In the genomic region with DNA sequence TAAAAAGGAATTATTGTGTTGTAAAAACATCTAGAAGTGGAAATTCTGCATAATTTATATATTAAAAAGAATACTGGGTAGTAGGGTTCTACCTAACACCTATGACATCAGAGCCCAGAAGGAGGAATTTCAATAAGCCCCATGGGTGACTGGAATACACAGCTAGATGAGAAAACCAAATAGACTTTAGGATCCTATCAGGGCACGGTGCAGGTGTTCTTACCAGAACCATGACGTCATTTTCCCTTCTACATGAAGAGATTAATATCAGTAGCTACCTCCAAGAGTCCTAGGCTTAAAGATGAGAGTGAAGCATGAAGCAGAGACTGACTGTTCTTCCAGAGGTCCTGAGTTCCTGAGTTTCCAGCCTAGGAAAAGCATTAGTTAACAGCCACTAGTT, we compare ENCODE assay signal across 15 mouse cellular contexts.
"Had no signal": no experiment of that assay in that cellular context is flagged by ENCODE, and none has a peak within 500 bp of the region (broad histone marks: within the 10 kb centered on the region; RNA-seq: fewer than 3 reads in every experiment).

No protein-coding gene starts in this region.

- H3K27ac ChIP-seq: neural tube, embryonic 13.5 days; neural tube, embryonic 15.5 days; stomach, embryonic 15.5 days; stomach, postnatal 0 days had no signal

- H3K27me3 ChIP-seq: neural tube, embryonic 13.5 days; neural tube, embryonic 15.5 days; stomach, embryonic 15.5 days had no signal

- H3K9me3 ChIP-seq: neural tube, embryonic 13.5 days; neural tube, embryonic 15.5 days; stomach, embryonic 15.5 days had no signal

- H3K36me3 ChIP-seq: neural tube, embryonic 13.5 days; neural tube, embryonic 15.5 days; stomach, embryonic 15.5 days had no signal

- DNase-seq: retina, postnatal 1 day; right cerebral cortex, adult 18-20 months; right cerebral cortex, postnatal 14 days; right cerebral cortex, postnatal 4 days; spleen, adult 18-20 months; thymus, adult 18-20 months; thymus, adult 2 months; thymus, postnatal 14 days; thymus, postnatal 25 days; thymus, postnatal 36 days; thymus, postnatal 4 days had no signal

- H3K9ac ChIP-seq: neural tube, embryonic 13.5 days; neural tube, embryonic 15.5 days; stomach, embryonic 15.5 days had no signal

- H3K4me3 ChIP-seq: neural tube, embryonic 13.5 days; neural tube, embryonic 15.5 days; stomach, embryonic 15.5 days had no signal

- H3K4me2 ChIP-seq: neural tube, embryonic 13.5 days; neural tube, embryonic 15.5 days; stomach, embryonic 15.5 days had no signal
